Mouse (Mus musculus): Measurements from ENCODE around the gene Mapk6.

DNA sequence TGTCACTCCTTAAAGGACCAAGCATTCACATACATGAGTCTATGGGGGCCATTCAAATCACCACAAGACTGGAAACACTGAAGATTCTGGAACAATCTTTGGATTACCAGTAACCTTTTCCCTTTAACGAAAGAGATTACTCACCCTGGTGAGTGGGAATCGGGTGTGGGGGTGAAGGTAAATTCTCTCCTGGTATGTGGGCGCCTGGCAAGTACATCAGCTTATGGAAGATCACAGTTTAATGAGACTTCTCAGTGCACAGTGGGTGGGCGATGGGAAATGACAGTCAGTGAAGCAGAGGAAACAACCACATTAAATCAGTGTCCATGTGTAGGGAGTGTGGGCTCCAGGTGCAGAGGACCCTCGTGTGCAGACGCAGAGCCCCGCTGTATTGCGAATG lies 79.0 kb downstream of the Mapk6 start:
- TF ChIP-seq FLI1 (IDR thresholded peaks at IDR 0.05; ENCODE audit: low read length) (no peak), GATA1 (IDR thresholded peaks at IDR 0.05; ENCODE audit: borderline replicate concordance, low read length) (no peak)

All from megakaryocyte, embryonic 14.5 days (primary cell).